Mouse (Mus musculus) C2C12 (cell line): ENCODE measurements at regions not wholly inside any gene's neighbourhood (a gene's known extent, or its start where the extent isn't known, plus 50 kb on each side); places are given as distances from the start of the nearest gene placed in this dataset.

ENCODE experiments used
- CEBPB ChIP-seq: IDR thresholded peaks from one replicate; pipeline ENCODE4 v1.6.1; 2011; ENCODE audit warnings: low read depth, mild to moderate bottlenecking, control low read depth, moderate library complexity
- CTCF ChIP-seq: IDR thresholded peaks from one replicate; pipeline ENCODE4 v1.5.1; 2011; ENCODE audit not compliant: control insufficient read depth, insufficient read depth, insufficient read length
- USF1 ChIP-seq: IDR thresholded peaks from one replicate; pipeline ENCODE4 v1.6.1; 2011; ENCODE audit warnings: low read depth, mild to moderate bottlenecking, control low read depth, moderate library complexity

GRCm38 (mm10) chr15:26144197-26144596, 160.0 kb downstream of the Zfp622 start:
- TF ChIP-seq CTCF (no peak), USF1 (no peak), CEBPB (no peak)
